Mouse (Mus musculus) cerebellum, postnatal 36 days (tissue): ENCODE measurements around the gene Junb.

ENCODE experiments used
- DNase-seq, 2 experiments: peaks; one replicate each; pipeline ENCODE4 v3.0.0; 2021 to 2022; ENCODE audit warnings: mixed read lengths in 2 of 2

Junb gene

DNA sequence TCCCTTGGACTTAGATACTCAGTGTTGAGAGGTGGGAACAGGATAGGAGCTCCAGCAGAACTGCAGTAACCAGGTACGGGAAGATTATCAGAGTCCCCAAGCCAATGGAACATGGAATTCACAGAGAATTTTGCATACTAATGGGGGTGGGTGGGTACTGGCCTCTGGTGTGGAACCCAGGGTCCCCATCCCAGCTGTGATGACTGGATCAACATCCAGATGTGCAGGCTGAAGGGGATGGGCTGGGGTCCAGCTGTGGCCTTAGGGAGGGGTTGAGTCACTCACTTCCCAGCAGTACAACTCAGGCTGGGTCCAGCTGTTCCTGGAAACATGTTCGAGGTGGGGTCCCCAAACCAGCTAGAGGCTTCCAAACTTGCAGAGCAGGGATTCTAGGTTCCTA is 9.4 kb upstream of the Junb start:
- DNase-seq = no peak

DNA sequence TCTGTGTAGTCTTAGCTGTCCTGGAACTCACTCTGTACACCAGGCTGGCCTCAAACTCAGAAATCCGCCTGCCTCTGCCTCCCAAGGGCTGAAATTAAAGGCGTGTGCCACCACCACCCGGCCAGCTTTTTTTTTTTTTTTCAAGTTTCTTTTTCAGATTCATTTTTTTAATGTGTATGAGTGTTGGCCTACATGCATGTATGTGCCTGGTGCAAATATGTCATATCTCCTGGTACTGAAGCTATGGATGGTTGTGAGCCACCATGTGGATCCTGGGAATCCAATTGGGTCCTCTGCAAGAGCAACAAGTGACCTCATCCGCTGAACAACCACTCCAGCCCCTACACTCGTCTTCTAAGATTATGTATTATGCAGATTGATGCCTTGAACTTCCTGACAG is 8.9 kb upstream of the Junb start:
- DNase-seq = no peak

DNA sequence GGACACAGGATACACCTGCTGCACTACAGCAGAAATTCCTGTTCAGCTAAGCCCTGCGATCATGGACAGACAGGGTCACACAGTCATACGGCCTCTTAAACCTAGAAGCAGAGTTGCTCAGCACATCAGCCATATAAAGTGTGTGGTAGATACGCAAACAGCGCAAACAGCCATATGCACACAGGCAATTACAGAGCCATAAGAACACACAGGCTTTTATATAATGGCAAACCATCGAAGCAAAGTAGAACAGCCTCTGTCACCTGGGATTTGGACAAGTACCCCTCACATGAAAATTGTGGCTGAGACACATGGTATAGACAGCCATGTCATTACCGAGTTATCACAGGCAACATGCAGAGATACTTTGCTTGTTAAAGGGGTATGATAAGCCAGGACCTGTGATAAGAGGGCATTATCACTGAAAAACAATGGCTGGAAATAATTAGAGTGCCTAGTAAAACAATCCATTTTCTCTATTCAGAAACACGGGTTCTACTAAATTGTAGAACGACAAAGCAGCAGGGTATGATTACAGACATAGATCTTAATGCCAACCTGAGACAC is 7.9 kb upstream of the Junb start:
- no peak for DNase-seq

DNA sequence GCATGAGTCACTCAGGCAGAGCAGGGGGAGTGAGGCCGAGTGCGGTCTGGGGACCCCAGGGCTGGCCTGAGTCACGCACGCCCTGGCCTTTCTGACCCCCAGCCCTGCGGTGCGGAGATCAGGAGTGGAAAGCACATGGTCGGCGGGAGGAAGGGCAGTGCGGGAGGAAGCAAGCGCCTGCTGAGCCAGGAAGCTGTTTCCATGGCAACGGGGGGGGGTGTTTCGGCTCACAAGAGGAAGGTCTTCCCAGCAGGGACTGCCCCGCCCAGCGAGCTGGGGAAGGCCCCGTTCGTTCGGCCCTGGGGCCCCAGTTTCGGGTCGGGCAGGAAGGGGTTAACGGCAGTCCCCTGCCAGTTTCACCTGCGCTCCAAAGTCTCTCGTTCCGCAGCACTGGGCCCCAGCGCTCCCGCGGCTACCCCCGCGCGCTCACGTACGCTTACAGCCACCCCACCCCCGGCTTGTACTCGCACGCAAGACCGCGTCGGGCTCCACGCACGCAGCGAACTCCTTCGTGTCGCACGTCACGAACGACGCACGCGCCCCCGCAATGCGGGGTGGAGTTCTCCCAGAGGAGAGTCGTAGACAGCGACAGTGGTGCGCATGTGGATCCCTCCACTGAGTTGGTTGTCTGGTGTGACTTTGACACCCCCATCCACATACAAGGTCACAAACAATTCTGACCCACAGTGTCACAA is 7.3 kb upstream of the Junb start:
- peak; percentile 86 to 91 for DNase-seq

DNA sequence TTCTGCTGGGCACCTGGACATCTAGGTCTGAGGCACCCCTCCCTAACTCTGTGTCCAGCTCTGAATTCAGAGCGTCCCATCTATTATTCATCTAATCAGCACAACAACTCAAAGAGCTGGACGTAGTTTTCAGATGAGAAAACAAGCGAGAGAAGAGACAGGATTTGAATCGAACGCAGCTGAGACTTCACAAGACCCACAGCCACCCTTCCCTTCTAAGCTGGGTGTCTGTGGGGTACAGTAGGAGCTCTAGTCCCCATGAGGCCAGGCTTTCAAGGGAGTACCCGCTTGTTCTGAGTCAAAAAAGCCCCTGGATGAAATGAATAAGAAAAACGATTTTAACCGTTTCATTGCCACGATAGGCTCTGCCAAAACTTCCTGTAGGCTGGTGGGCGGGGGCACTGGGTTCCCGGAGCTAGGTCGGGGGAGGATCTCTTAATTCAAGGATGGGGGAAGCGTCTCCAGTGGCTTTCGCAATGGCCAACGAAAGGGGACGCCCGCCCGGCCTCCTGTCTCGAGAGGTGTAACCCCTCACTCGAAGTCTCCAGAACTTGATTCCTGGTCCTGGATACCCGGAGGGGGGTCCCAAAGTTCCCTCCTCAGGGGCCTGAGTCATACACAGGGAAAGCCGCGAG is 6.6 kb upstream of the Junb start:
- no peak for DNase-seq

DNA sequence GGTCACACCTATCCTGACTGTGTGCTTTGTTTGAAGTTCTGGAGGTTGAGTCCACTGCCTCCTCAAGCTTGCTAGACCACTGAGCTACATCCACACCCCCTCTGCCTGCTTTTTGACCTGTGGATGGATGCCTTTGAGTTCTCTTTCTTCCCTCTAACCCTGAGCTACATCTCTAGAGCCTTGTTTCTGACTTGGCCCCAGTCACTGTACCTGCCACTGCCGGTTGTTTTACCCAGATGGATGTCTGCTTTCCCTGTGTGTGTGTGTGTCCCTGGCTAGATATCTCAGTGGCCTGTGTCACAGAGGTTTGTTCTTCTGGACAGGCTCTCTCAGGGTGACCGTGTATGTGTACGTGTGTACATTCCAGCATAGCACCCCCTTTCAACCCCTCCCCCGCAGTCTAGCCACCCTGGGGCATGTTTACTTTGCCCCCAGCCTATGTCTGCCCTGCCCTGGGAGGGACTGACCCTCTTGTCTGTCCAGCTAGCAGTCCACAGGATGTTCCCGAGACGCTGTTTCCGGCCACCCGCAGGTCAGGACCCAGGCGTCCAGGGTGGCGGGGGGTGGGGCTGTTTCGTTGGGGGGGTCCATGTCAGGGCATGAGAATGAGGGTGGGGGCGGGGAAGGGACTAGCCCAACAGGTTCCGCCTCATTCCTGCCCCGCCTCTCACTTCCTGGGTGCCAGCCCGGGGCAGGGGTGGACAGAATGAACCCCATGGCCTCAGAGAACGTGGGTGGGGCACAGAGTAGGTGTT is 6.0 kb upstream of the Junb start:
- DNase-seq = no peak

DNA sequence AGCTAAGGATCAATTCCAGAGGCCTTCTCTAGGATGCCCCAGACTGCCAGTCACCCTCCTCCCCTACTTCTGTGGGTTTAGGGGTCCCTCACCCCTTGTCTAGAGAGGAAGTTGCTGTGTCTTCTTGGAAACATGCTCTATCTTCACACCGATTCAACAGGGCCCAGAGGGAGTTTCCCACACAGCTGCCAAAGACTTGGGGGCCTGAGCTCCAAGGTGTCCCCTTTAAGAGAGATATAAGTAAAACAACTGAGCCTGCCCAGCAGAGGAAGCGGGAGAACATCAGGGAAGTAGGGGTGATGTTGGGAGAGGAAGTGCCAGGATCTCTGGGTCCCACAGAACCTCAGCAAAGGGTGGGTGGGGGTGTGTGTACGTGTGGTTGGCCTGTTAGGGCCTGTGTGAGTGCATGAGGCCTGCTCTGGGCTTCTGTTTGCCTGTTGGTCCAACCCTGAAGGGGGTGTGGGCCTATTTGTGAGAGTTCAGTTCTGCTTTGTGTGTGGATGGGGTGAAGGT is 4.0 kb upstream of the Junb start:
- no peak for DNase-seq

DNA sequence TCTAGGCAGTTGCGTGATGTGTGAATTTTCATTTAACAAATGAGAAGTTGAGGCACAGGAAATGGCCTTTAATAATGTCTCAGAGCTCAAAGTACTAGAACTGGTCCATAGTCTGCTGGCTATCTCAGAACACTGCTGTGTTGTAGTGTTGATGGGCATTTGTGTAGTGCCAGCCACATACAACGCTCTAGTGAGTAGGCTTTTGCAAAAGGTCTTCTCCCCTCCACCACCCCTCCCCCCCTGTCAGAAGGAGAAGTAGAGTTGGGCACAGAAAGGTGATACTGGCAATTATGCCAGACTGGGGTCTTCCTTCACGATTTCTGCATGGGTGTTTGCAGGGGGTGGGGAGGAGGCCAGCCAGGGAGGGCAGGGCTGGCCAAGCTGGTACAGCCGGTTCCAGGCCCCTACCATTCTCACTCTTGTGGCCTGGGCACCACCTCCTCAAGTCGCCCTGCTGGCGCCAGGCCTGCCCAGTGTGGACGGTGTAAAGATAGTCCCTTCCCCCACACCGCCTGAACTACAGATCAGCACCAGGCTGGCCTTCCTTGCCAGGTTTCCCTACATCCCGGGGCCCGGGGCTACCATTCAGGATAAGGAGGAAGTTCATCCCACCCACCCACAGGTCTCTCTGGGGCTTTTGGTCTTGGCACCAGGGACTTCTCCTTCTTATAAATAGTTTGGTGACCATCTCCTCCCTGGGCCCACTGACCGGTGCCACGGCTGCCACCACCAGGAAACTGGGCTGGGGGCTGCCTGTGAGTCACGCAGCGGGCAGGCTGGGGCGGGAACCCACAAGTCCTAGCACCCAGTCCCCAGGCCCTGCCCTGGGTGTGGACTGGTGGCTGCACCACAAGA is 3.4 kb upstream of the Junb start:
- DNase-seq = no peak

DNA sequence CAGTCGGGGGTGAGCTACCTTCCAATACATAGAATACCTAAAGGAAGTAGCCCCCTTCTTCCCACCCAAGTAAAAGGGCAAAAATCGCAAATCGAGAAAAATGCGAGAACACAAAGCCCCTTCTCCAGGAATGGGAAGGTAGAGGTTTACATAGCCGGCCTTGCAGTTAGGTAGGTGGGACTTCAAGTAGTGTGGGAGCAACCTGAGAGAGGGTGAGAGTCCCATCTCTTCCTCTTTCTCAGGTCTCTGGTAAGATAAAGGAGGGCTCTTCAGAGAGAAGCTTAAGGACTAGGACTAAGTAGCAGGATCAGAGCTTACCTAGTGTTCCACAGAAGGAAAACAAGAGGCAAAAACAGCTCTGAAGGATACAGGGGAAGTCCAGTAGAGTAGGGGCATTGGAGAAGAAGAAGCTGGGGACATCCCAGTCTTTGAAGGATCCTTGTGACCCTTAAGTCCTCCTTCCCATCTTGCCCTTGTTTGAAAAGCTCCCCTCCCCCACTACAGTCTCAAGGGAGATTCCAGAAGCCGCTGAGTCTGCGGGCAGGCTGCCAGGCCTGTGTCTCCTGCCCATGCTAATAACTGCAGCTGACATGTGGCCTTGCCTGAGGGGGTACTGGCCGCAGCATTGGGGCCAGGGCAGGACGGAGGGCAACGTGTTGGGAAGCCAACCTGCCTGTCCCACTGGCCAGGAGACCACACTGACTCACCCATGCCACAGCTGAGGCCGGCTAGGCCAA is 2.3 kb upstream of the Junb start:
- DNase-seq = peak; percentile 50 to 53

DNA sequence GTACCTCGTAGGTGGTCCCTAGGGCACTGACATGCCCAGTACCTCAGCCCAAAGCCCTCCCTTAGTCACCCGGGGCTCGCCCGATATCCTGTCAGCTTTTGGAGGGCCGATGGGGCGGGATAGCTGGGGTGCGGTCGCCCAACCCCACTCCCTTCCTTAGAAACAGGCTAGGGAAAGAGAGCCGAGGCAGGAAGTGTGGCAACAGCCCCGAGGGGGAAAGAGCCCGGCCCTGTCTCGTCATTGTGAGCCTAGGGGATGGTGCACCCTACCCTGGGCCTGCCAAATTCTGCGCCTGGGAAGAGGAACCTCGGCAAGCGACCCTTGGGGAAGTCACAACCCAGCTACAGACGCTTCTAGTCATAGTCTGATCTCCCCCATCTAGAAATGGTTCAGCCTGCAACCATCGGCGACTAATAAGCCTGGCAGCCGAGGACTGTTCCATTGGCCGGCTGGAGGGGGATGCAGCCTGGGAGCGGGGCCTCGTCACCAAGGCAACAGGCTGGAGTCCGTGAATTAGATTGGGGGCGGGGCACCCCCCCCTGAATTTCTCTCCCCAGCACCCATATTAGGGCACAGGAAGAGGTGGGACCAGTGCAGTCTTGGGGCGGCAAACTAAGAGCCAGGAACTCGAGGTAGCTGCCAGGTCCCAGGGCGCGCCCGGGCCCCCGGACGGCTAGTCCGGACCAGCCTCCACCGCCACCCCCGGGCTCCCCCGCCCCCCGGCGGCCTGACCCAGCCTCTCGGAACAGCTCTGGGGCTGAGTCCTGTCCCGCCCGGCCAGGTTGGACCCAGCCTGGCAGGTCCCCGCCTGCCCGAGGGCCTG is 1.3 kb upstream of the Junb start:
- DNase-seq = peak; percentile 85 to 88

DNA sequence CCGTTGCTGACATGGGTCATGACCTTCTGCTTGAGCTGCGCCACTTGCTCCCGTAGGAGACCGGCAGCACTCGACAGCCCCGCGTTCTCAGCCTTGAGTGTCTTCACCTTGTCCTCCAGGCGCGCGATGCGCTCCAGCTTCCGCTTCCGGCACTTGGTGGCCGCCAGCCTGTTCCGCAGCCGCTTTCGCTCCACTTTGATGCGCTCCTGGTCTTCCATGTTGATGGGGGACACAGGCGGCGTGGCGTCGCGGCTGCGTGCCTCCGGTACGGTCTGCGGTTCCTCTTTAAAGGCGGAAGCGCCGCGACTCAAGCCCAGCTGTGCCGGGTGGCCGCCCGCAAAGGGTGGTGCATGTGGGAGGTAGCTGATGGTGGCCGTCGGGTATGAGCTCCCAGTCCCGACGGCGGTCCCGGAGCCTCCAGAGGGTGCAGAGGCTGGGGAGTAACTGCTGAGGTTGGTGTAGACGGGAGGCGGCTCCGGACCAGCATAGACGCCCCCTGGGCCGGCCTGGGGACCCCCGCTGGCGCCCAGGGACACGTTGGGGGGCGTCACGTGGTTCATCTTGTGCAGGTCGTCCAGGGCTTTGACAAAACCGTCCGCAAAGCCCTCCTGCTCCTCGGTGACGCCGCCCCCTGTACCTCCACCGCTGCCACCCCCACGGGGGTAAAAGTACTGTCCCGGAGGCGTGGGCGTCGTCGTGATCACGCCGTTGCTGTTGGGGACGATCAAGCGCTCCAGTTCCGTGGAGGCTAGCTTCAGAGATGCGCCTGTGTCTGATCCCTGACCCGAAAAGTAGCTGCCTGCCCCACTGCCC is 877 bp downstream of the Junb start:
- peak; percentile 47 to 50 for DNase-seq

DNA sequence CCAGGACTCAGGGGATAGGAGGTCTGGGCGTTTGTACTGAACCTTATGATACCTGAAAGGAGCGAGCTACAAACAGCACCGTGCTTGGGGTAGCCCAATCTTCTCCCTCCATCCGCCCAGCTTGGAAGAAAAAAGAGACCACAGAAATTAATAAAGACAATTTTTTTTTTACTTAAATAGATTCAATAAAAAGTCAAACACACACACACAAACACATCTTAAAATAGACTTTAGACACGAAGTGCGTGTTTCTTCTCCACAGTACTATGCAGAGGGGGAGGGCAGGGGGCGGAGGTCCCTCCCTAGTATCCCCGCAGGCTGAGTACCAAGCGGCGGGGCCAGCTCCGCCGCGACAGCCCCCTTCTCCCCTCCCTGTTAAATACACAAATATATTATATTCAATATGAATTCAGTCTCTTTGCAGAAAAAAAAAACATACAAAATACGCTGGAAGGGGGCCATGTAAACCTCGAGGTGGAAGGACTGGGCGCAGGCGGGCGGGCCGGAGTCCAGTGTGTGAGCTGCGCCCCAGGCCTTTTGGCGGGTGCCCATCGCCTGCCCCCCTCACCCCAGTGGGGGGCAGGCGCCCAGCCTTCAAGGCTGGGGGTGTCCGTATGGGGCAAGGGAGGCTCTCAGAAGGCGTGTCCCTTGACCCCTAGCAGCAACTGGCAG is 1.6 kb downstream of the Junb start:
- no peak for DNase-seq

DNA sequence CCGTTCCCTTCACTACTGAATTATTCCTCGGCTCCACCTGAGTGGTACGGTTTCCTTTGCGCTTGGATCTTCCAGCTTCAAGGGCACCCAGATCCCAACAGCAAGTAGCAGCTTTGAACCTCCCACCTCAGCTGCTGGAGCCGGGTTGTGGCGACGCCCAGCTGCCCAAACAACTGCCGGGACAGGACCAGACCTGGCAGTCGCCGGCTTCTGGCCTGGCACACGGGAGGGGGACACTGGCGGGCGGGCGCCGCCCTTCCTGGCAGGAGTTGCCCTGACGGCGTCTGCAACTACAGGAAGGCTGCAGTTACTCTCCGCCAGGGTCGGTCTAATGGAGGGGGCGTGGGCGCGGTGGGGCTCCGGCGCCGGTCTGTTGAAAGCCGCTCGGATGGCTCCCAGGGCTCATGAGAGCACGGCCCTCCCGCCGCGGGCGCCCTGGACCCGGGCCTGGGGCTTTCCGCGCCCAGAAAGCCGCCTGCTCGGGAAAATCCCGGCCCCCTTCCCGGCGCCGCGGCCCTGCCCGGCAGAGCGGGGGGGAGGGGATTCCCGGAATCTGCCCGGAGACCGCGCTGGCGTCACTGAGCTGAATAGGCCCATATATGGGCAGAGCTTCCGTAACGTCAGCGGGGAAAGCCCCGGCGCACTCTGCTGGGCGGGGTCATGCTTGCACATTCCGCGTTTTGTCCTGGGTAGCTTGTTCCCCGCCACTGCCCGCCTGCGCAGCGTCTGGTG is 2.3 kb downstream of the Junb start:
- peak; percentile 92 to 93 for DNase-seq

DNA sequence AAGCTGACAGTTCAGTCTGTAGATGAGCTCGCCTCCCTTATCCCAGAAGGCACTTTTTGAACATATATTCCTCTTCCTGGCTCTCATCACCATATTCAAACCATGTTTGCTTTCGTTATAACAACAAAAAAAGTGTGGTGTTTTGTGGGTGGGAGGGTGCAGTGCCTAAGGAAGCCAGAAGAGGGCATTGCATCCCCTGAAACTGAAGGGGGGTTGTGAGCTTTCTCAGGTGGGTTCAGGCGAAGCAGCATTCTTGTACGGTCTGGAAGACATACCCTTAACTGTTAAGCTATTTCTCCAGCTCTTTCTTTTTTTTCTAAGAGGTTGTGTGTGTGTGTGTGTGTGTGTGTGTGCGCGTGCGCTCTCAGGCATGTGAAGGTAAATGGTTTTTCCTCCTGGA is 3.1 kb downstream of the Junb start:
- peak; percentile 49 to 51 for DNase-seq

DNA sequence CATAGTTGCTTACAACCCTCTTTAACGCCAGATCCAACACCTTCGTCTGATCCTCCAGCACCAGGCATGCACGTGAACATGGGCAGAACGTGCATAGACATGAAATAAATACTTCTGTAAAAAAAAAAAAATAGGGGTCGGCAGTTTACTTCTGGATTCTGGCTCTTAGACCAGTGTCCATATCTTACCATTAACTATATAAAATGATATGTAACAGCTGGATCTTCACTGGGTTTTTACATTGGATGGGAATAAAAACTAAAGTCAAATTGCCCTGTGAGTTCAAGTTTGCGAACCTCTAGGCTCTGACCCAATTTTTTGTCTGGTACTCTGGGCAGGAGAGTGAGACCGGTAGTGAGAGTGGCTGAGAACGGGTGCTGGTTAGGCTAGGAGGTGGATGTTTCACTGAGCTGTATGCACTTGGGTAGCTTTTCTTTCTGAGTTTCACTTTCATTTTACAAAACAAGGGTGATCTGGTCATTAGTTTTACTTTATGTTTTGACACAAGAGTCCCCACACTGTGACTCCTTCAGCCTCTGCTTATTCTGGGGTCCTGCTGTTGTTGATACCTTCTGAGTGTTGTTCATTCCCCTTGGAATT is 3.9 kb downstream of the Junb start:
- no peak for DNase-seq

DNA sequence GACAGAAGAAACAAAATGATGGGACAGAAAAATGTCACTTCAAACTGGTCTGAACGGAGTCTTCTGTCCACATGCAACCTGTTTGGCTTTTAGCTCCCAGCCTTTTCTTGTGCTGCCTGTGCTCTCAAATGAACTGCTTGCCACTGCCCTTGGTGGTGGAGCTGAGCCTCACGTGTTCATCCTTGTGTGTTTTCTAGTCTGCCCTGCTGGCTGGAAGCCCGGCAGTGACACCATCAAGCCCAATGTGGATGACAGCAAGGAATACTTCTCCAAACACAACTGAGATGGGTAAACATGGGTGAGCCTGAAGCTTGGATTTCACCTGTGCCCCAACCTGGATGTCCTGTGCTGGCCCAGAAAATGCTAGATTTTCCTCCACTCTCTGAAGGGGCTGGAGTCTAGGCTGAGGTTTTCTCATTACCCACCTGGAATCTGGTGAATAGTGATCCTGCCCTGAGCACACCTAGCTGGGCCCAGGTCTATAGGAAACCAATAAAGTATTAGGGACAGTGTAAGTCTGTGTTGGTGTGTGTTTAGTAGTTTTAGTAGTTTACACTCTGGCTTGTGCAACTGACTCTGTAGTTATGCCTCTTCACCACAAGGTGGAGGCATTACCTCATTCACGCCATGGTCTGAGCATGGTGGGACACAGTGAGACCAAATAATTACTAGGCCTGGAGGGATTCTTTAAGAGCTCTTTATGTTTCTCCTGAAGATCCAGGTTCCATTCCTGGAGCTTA is 4.5 kb downstream of the Junb start:
- DNase-seq = peak in 1 of 2 experiments; percentile 55

DNA sequence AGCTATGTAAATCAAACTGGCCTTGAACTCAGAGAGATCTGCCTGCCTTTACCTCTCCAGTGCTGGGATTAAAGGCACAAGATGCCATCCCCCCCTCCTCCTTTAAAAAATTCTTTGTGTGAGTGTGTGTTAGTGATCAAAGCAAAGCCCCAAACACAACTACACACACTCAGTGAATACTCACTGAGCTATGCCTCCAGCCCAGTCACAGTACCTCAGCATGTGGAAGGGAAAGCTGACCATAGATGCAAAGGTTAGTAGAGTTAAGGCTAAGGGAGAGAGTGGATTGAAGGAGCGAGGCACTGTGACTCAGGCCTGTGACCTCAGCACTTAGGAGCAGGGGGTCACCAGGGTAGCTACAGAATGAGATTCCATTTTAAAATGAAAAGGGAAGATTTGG is 5.4 kb downstream of the Junb start:
- DNase-seq = no peak
